Mouse (Mus musculus): Measurements from ENCODE around the gene Orai2.
"Not testable (repeated sequence)": the region's sequence is repeated elsewhere in the genome, so short reads cannot be mapped to it uniquely, and the experiment has no call there.

The Orai2 gene

GRCm38 (mm10) chr5:136173606-136174463, 3.3 kb upstream of the Orai2 start:
- DNase-seq (ENCODE audit: low spot score in 2 of 2): peak in 1 of 2 experiments; percentile 50

- no peak for DNase-seq (ENCODE audit: low spot score in 2 of 2)
These were observed 2.4 kb upstream of the Orai2 start for GRCm38 (mm10) chr5:136172939-136173338.

- no peak for DNase-seq (ENCODE audit: low spot score in 2 of 2)
These were observed 1.1 kb upstream of the Orai2 start for GRCm38 (mm10) chr5:136171363-136172341.

GRCm38 (mm10) chr5:136169626-136170511, 644 bp downstream of the Orai2 start:
- peak in 1 of 2 experiments; percentile 42 for DNase-seq (ENCODE audit: low spot score in 2 of 2)

GRCm38 (mm10) chr5:136168071-136168470, 2.4 kb downstream of the Orai2 start:
- DNase-seq (ENCODE audit: low spot score in 2 of 2): no peak

- DNase-seq (ENCODE audit: low spot score in 2 of 2): no peak
These were observed 3.2 kb downstream of the Orai2 start for GRCm38 (mm10) chr5:136167296-136167695.

GRCm38 (mm10) chr5:136165246-136165645, 5.3 kb downstream of the Orai2 start:
- peak in 1 of 2 experiments; percentile 30 for DNase-seq (ENCODE audit: low spot score in 2 of 2)

GRCm38 (mm10) chr5:136163807-136164474, 6.6 kb downstream of the Orai2 start:
- peak in 1 of 2 experiments; percentile 38 for DNase-seq (ENCODE audit: low spot score in 2 of 2)

GRCm38 (mm10) chr5:136160084-136160483, 10.4 kb downstream of the Orai2 start:
- not testable (repeated sequence) for DNase-seq (ENCODE audit: low spot score in 2 of 2)

GRCm38 (mm10) chr5:136155399-136155798, 15.1 kb downstream of the Orai2 start:
- DNase-seq (ENCODE audit: low spot score in 2 of 2): no peak

- peak in 1 of 2 experiments; percentile 39 for DNase-seq (ENCODE audit: low spot score in 2 of 2)
These were observed 18.1 kb downstream of the Orai2 start for GRCm38 (mm10) chr5:136152365-136152764.

- DNase-seq (ENCODE audit: low spot score in 2 of 2): not testable (repeated sequence)
These were observed 21.4 kb downstream of the Orai2 start for GRCm38 (mm10) chr5:136149134-136149576.

- DNase-seq (ENCODE audit: low spot score in 2 of 2): no peak
These were observed 22.8 kb downstream of the Orai2 start for GRCm38 (mm10) chr5:136147704-136148103.

- no peak for DNase-seq (ENCODE audit: low spot score in 2 of 2)
These were observed 23.6 kb downstream of the Orai2 start for GRCm38 (mm10) chr5:136146936-136147335.

GRCm38 (mm10) chr5:136144606-136145430, 25.7 kb downstream of the Orai2 start:
- peak in 1 of 2 experiments; percentile 57 for DNase-seq (ENCODE audit: low spot score in 2 of 2)

GRCm38 (mm10) chr5:136143161-136143755, 27.3 kb downstream of the Orai2 start:
- no peak for DNase-seq (ENCODE audit: low spot score in 2 of 2)

GRCm38 (mm10) chr5:136142746-136143145, 27.8 kb downstream of the Orai2 start:
- DNase-seq (ENCODE audit: low spot score in 2 of 2): no peak

- peak in 1 of 2 experiments; percentile 40 for DNase-seq (ENCODE audit: low spot score in 2 of 2)
These were observed 30.4 kb downstream of the Orai2 start for GRCm38 (mm10) chr5:136140057-136140482.

GRCm38 (mm10) chr5:136139393-136139792, 31.1 kb downstream of the Orai2 start:
- DNase-seq (ENCODE audit: low spot score in 2 of 2): no peak

Data from cerebellum, postnatal 4 days (tissue).